Mouse (Mus musculus) left cerebral cortex, postnatal 14 days (tissue): Measurements from ENCODE around the gene Cfap52. TPM values are rescaled to one million over a fixed set of nuclear protein-coding genes. Genes with fewer than 3 reads are reported as not detected.
A peak's percentile ranks its signal among the peaks of the same experiment; 100 is the strongest.

Experiments used
- DNase-seq, 2 experiments: peaks; one replicate each; pipeline ENCODE4 v3.0.0; 2021 to 2022; ENCODE audit warnings: low spot score in 2 of 2, mixed read lengths in 1 of 2
- intact Hi-C: fragments of 180-260 bp; cut with DNase I; formaldehyde crosslinking; loops from one replicate; pipeline ENCODE4 v1.15.1; 2025
- long read RNA-seq, 2 experiments: library from polyadenylated mRNA; stranded (forward); transcript quantifications; one replicate each; pipeline ENCODE4 v2.0.0; 2021
- total RNA-seq, 2 experiments: library from RNA; stranded (reverse); gene quantifications; 2 replicates each; pipeline ENCODE4 v1.2.3; 2021

Cfap52 gene
- total RNA-seq: 10 to 100 TPM in 1 of 2 experiments, 1 to 10 TPM in 1; 8.7 to 10.1 TPM
- long read RNA-seq, experiment 1, partial matches to known transcripts: 6 of 8 reads
- long read RNA-seq, experiment 1, other reads (novel, unspliced or antisense): 0 of 8 reads
- long read RNA-seq, experiment 2, partial matches to known transcripts: 1 of 1 reads
- long read RNA-seq, experiment 2, other reads (novel, unspliced or antisense): 0 of 1 reads

DNA sequence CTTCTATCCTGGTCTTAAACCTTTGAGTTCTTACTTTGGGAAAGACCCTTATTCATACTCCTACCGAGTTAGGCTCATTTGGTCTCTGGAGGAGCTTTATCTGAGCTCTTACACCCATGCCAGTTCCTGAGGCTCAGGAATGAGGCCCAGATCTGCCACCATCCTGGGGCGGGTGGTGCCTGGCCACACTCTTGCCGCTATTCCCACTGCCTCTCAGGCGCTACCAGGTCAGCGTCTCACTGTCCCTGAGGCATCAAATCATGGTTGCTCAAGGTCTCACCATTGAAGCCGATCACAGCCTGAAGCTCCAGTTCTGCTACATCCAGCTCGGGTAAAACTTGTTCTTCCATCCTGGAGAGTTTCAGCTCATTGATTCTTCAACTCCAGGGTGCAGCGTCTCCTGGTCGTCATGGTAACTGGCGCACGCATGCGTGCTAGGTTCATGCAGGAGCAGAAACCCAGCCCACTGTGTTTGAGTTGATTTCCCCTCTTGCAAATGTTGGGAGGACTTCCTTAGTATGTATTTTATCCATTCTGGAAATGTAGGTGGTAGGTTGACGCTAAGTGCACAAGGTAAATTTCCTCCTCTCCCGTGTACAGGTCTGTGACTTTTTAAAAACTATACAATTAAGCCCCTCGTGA, at the start of gene Cfap52:
Cfap52 (minus strand) TSS at position 410 of the 642 bp plus-strand sequence.
- intact Hi-C loops: no loop called here
- peak; percentile 87 to 91 for DNase-seq

DNA sequence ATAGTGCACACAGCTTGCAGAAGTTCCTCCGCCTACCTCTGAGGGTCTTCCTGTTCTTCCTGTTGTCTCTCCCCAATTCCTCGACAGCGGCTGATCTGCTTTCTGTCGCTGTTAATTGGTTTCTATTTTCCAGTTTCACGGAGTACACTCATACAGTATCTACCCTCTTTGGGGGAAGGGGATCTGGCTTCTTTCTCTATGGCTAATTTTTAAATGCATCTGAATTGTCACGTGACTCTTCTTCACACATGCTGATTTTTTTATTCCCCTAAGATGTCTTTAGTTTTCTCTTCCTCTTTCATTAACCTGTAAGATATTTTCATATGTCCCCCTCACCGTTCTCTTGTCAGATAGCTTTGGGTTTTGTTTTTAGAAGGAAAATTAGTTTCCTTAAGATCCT, 46.8 kb upstream of the Cfap52 start:
- DNase-seq: no peak
- intact Hi-C loops: no loop called here

DNA sequence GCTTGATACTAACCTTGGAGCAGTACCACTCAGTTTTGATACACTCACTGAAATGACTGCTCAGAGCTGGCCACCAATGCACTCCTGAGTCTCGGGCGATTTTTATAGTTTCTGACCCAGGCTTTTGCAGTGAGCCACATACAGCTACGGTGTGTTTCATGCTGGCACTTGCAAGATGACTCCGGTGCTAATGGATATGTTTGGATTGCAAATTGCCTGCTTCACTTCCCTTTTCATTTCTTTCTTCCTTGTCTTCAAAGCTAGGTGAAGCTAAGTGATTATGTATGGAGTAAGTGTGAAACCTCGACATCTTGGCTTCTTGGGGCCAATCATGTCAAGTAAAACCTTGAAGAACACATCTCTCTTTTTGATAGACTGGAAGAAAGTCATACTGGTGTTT, 43.9 kb upstream of the Cfap52 start:
- intact Hi-C loops: loop anchor here (10.0 kb wide), 1 partner anchor 185 kb away; no protein-coding TSS in a partner anchor

DNA sequence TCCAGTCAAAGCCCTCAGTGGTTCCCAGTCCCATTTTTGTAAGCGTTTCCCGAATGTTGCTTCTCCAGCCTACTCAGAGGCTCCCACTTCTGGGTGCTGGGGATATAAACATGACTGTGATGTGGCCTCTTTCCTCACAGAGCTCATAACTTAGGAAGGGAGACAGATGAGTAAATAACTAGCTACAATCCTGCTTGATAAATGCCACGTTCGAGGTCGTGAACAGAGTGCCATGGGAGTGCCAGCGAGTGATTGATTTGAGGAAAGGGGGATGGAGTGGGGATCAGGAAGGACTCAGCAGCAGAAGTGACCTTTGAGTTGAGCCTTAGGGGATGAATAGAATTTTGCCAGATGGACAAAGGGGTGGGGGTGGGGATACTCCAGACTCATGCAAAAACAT, 42.2 kb upstream of the Cfap52 start:
- intact Hi-C loops: loop anchor here (10.0 kb wide), 1 partner anchor 187 kb away; no protein-coding TSS in a partner anchor
- no peak for DNase-seq

More for the DNA sequence above, 43.9 kb upstream of the Cfap52 start:
- DNase-seq: no peak

DNA sequence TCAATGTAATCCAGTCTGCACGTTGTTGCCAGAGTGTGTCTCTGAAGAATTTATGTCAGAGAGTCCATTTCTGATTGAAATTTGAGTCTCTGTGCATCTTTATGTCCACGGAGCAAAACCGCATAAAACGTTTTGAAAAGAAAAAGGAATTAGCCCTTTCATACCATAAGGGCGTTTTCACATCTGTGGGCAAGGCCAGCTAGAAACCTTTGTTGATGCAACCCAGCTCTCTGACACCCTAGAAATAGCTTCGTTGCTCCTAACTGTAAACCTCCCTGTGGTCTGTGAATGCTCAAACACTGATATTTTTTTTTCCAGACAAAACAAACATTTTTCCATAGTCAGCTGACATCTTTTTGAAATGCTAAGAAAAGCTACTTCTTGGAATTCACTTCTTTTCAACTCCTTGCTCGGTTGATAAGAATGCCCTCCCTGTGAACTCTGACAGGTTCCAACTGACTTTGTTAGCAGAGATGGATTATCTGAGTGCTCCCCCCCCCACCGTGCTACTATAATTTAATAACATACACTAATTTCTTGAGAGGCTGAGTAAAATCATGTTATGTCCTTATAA, 40.9 kb upstream of the Cfap52 start:
- intact Hi-C loops: loop anchor here (10.0 kb wide), 1 partner anchor 188 kb away; no protein-coding TSS in a partner anchor
- DNase-seq: no peak

DNA sequence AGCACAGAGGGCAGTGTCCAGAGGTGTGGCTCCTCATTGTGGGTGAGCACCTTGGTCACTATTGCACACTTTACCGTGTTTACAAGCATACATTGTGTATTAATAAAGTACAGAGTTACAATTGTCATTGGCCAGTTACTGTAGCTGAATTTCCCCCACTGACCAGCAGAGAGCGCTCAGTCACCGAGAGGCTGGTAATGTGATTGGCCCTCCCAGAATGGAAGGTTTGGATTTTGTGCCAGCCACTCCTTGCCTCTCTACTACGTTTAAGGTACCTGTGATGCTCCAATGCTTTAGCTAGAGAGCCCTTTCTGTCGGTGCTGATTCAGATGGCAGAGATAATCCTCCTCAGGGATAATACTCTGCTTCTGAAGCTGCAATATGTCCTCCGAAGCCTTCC, 38.7 kb upstream of the Cfap52 start:
- DNase-seq: peak; percentile 73 to 82
- intact Hi-C loops: loop anchor here (1.0 to 10.0 kb wide), 2 partner anchors 191 to 404 kb away; no protein-coding TSS in a partner anchor

DNA sequence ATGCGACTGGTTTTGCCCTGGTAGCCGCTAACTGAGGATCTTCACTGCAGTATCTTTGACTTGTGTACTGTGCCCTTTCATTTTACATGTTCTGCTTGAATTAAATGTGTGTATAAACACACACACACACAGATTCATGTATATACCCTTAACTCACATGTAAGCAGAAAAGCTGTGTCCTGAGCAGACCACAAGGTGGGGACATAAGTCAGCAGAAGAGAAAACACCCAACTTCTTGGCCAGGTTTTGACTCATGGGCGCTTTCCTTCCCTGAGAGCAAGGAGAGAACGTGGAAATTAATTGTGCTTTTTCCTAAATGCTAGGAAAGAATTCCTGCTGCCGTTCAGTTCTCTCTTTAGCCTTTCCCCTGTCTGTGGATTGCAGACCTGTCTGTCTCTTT, 34.2 kb upstream of the Cfap52 start:
- intact Hi-C loops: loop anchor here (10.0 kb wide), 1 partner anchor 195 kb away; no protein-coding TSS in a partner anchor
- DNase-seq: no peak

DNA sequence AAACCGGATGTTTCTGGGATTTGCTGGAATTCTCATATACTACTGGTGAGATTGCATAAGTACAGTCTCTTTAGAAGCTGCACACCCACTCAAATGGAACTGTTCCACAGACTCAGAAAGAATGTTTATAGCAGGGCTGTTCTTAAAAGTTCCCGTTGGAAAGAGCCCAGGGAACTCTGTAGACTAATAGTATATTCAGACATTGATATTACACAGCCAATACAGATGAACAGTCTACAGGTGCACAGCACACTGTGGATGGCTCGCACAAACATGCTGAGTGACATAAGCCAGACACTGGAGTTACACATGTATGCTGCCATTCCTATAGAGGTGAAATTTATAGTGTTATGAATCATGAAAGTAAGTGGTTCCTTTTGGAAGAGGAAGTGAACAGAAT, 33.5 kb upstream of the Cfap52 start:
- intact Hi-C loops: no loop called here
- peak; percentile 40 to 86 for DNase-seq

DNA sequence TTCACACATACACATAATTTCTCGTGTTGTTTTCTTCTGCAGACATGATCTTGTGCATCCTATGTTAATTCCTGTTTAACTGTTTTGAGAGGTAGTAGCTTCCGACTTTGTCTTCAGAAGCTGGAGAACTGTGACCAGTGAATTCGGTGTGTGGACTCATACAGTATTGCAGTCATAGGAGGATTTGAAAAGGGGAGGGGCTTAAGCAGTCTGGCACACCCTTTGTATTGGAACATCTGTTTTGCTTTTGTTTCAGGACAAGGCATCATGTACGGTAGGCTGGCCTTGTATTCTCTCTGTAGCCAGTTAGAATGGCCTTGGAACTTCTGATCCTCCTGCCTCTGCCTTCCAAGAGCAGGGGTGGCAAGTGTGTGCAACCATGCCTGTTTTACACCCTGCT, 30.5 kb upstream of the Cfap52 start:
- intact Hi-C loops: no loop called here
- DNase-seq: no peak

DNA sequence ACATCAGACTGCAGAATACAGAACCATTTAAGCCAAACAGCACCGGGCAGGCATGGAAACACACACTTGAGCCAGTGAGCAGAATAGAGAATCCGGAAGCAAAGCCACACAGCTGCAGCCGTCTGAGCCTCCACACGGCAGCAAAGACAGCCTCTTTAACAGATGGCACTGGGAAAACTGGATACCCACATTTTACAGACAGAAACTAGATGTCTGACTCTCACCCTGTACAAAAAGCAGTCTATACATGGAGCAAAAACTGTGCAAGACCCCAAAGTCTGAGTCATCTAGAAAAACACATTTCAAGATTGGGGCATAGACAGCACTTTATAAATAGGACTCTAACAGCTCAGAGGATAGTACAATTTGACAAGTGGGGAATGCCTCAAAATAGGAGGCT, 25.8 kb upstream of the Cfap52 start:
- intact Hi-C loops: no loop called here
- peak; percentile 12 to 32 for DNase-seq

DNA sequence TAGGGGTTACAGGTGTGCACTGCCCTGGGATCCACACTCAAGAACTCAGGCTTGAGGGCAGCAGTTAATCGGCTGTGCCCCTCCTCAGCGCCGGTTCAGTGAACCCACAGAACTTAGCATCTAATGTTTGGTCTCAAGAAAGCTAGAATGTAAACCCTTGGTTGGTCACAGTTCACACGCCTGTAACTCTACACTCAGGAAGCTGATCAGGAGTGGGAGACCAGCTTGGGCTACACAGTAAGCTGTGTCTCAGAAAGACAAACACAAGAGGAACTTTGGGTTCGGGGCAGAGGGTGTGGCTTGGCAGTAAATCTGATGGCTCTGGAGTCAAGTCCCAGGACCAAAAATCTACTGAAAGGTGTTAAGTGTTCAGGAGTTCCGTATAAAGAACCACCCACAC, 18.1 kb upstream of the Cfap52 start:
- intact Hi-C loops: no loop called here
- no peak for DNase-seq

DNA sequence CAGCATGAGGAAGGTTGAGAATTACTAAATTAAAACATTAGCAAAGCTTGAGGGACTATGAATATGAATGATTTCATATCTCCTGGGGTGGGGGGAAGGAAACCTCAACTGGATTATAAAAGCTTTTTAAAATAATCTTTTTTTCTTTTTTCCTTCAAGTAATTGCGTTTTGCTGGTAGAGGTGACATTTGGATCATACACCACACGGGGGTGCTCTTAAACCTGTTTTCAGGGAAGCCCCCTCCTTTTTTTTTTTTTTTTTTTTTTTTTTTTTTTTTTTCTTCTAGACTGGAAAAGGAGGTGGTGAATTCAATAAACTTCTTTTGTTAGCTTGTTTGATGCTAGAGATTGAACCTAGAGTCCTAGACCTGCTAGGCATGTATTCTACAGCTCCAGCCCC, 9.8 kb upstream of the Cfap52 start:
- intact Hi-C loops: no loop called here
- peak; percentile 68 to 70 for DNase-seq

DNA sequence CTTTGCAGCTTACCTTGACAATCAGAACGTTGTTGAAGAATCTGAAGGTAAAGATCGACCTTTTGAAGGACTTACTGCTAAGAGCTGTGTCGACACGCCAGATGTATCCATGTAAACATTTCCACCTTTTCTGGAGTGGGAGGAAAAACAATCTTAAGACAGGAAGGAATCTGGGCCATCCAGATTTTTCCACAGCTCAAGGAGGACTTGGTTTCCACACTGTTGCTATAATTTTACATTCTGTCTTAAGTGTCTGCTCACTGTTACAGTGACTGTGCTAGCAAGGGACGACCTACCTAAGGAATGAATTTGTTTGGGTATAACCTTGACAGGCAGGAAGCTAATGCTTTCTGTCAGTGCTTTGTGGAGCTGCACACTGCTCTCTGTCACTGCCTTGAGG, 7.8 kb upstream of the Cfap52 start:
- DNase-seq: no peak
- intact Hi-C loops: no loop called here

DNA sequence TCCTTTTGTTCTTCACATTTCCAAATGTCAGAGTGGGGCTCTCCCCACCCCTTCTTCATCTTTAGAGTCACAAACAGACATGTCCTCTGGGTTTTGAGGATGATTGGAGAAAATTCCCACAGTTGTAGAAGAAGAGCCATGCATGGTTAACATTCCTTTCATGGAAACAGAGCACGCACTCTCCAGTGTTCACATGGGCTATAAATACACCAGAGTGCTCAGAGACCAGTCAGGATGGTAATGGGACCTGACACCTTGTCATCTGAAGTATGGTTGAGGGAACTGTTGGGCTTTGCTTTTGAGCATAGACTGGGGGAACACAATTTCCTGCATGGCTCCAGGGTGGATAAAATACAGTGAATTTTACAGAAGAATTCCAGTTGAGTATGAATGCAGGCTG, 7.2 kb upstream of the Cfap52 start:
- DNase-seq: no peak
- intact Hi-C loops: no loop called here

DNA sequence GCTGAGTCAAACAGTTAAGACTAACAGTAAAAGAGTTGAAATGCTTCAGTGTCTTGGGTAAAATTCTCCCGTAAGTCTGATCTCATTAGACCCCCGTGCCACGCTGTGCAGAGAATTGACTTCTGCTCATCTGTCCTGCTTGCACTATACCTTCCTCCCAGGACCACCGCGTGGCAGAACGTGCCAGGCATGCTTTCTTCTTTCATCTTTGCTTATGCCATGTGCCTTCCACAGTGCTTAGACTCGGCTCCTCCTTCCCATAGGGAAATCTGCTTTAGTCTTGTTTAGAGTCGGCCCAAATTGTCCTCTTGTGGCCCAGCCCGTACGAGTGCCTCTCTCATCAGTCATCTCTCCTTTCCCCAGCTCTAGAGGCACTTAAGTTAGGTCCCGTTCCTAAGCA, 2.4 kb upstream of the Cfap52 start:
- DNase-seq: no peak
- intact Hi-C loops: no loop called here

DNA sequence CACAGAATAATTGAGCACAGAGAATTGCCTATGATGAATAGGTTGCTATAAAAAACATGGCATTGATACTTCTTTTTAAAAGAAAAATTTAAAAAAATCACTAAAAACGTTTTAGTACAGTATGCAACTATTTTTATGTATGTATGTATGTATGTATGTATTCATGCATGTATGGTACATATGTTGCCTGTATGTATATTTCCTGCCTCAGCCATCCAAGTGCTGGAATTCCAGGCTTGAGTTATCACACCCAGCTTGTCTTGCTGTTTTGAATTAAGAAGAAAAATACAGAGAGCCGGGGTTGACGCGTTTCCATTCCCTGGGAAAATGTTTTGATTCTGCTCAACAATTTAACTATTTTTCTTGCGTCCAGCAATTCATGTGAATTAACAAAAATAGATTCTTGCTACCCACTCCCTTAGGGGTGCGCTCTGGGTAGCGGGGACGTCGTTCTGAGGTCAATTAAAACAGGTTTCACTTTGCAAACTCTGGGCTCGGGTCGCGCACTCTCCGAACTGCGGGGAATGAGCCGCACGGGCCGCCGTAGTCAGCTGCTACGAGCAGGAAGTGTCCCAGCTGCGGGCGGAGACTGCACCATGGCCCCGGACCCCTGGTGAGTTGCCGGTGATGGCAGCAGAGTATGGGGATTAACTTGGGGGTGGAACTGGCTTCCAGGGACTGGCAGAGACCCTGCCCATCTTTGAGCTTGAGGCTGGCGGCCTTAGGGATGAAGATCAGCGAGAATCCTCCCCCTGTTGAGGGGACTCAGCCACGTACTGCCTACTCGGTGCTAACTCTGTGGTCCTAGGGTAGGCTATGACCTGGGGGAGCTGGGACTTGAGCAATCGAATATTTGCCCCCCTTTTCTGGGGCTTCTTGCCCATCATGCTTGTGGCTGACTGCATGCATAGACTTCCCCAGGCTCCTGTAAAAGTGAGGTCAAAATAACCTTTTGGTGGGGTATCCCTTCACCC, 741 bp upstream of the Cfap52 start, which contains the start of gene Stx8:
Stx8 (plus strand) TSS at position 289 of the 974 bp plus-strand sequence.
- peak; percentile 81 to 95 for DNase-seq
- intact Hi-C loops: no loop called here

DNA sequence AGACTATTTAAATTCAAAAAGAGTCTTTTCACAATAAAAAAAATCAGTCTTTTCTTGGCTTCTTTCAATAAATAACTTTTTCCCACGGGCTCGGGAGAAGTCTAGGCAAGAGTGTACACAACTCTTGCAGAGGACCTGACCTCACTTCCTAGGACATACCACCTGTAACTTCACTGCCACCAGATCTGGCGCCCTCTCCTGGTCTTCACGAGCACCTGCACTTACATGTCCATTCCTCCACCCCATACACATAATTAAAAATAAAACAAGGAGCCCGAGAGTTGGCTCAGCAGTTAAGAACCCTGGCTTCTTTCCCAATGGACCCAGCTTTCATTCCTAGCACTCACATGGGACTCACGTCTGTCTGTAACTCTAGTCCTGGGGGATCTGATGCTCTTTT, 1.3 kb downstream of the Cfap52 start:
- intact Hi-C loops: no loop called here
- DNase-seq: no peak

DNA sequence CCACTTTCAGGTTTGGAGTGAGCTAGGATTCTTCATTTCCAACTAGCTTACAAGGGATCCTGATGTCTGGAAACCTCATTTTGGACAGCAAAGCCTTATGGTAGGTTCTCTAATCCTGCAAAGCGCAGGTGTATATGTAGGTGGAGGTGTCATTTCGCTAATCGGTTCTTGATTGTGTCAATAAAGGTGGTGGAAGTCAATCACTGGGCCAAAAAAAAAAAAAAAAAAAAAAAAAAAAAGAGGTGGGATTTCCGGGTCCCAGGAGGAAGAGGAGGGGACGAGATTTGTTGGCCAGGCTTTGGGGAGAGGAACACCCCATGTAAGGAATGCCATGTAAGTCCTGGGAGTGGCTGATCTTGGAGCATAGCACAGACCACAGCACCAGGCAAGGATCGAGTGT, 11.0 kb downstream of the Cfap52 start:
- intact Hi-C loops: no loop called here

DNA sequence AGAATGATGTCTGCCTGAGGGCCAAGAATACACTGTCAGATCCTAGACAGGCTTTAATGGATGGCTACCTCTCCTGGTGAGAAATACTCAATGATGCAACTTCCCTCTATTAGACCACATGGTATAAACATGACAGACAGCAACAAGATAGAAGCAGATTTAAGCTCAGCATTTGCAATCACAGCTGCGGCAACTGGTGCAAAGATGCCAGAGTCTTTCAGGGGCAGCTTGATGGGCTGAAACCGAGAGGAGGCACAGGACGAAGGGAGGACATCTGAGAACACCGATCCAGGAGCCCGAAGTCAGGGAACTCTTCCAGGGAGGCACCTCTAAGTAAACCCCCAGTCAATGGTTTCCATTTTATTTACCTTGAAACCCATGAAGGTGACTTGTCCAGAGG, 11.8 kb downstream of the Cfap52 start:
- DNase-seq: no peak
- intact Hi-C loops: no loop called here

More for the DNA sequence above, 11.0 kb downstream of the Cfap52 start:
- DNase-seq: no peak

DNA sequence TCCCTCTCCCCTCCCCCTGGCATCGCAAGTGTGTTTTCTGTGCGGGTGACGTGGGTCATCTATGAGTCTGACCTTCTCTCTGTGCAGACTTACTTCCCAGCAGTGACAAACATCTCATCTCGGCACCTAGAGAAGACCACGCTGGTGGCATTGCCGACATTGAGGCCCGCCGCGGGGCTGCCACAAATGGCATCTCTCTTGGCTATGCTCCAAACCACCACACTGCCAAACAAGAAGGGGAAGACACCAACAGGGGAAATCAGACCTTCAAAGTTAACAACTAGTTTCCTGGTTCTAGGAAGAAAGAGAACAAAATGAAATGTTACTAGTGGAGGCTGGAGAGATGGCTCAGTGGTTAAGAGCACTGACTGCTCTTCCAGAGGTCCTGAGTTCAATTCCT, 16.0 kb downstream of the Cfap52 start:
- intact Hi-C loops: no loop called here
- DNase-seq: no peak
